Mouse (Mus musculus) midbrain, postnatal 0 days (tissue): ENCODE results near the gene Btn1a1. TPM values are rescaled to one million over a fixed set of nuclear protein-coding genes. Genes with fewer than 3 reads are reported as not detected.
A peak's percentile ranks its signal among the peaks of the same experiment; 100 is the strongest.

ENCODE experiments used
- ATAC-seq: fragments of 200-750 bp; cut with Nextera tagmentation; 2 replicates; pipeline ENCODE4 v1.8.0; 2017; ENCODE audit warnings: moderate number of reproducible peaks, mild to moderate bottlenecking, moderate TSS enrichment, moderate library complexity; ENCODE audit not compliant: low FRiP score
- DNase-seq: peaks from one replicate; pipeline ENCODE4 v3.0.0-alpha.2; 2015; ENCODE audit warnings: low spot score
- H3K27ac ChIP-seq: fragments of 300-500 bp; sonication (generic); 2 replicates; pipeline ENCODE4 v1.5.1; 2014; ENCODE audit warnings: low read depth, mild to moderate bottlenecking, low read length, mixed read lengths
- H3K27me3 ChIP-seq: fragments of 300-500 bp; sonication (generic); 2 replicates; pipeline ENCODE4 v1.6.1; 2014; ENCODE audit warnings: low read length, control low read depth, mixed read lengths; ENCODE audit not compliant: insufficient read depth
- H3K36me3 ChIP-seq: fragments of 300-500 bp; sonication (generic); 2 replicates; pipeline ENCODE4 v1.6.1; 2014; ENCODE audit warnings: low read length, control low read depth, mixed read lengths; ENCODE audit not compliant: insufficient read depth
- H3K4me1 ChIP-seq: fragments of 300-500 bp; sonication (generic); 2 replicates; pipeline ENCODE4 v1.6.1; 2014; ENCODE audit warnings: mild to moderate bottlenecking, control low read depth, antibody characterized with exemption, low read length, mixed read lengths; ENCODE audit not compliant: insufficient read depth
- H3K4me2 ChIP-seq: fragments of 300-500 bp; sonication (generic); 2 replicates; pipeline ENCODE4 v1.6.1; 2014; ENCODE audit warnings: low read depth, mild to moderate bottlenecking, low read length, mixed read lengths; ENCODE audit not compliant: poor library complexity, severe bottlenecking
- H3K4me3 ChIP-seq: fragments of 300-500 bp; sonication (generic); 2 replicates; pipeline ENCODE4 v1.5.1; 2014; ENCODE audit warnings: low read depth, mild to moderate bottlenecking, low read length, moderate library complexity
- H3K9ac ChIP-seq: fragments of 300-500 bp; sonication (generic); replicated peaks from 2 replicates; pipeline ENCODE4 v1.6.1; 2014; ENCODE audit warnings: mild to moderate bottlenecking, low read length, moderate library complexity, mixed read lengths; ENCODE audit not compliant: poor library complexity, severe bottlenecking
- H3K9me3 ChIP-seq: fragments of 300-500 bp; sonication (generic); 2 replicates; pipeline ENCODE4 v1.6.1; 2016; ENCODE audit warnings: low read length, control low read depth
- CTCF ChIP-seq: IDR thresholded peaks from 2 replicates; pipeline ENCODE4 v1.5.1; 2016; ENCODE audit warnings: antibody characterized with exemption, mild to moderate bottlenecking
- WGBS: fragments of 180-500 bp; shearing (Covaris S2); extraction: QIAGEN DNeasy Blood & Tissue Kit; methylation state at CpG from one replicate; pipeline ENCODE4 v1.1.7; 2014; 5-methylcytosine and 5-hydroxymethylcytosine counted together
- polyA plus RNA-seq: library from polyadenylated mRNA; unstranded; fragments of >200 nt; fragmentation: Nextera tagmentation; extraction: Ambion mirVana; gene quantifications from 2 replicates; pipeline ENCODE4 v1.2.1, GENCODE M21; 2015
- total RNA-seq: library from RNA; depleted of rRNA; stranded (reverse); fragments of >200 nt; gene quantifications from 2 replicates; pipeline ENCODE4 v1.2.3, GENCODE M21; 2014

The Btn1a1 gene
- total and polyA plus RNA-seq, 2 experiments from 2014 or later: 0.04 TPM; not detected in 1

GRCm38 (mm10) chr13:23444451-23444850, 21.2 kb downstream of the Btn1a1 start:
- no peak overlapping the region for H3K9ac ChIP-seq
- no peaks in the 10 kb centered on the region for H3K9me3 ChIP-seq
- H3K36me3 ChIP-seq: no peaks in the 10 kb centered on the region
- H3K4me3 ChIP-seq: peak overlapping the region; percentile 77
- ATAC-seq (no peak), DNase-seq (no peak)
- H3K27ac ChIP-seq: peak overlapping the region; percentile 26; the same call in 1 of the 2 replicates
- H3K27me3 ChIP-seq: no peaks in the 10 kb centered on the region
- no peak for TF ChIP-seq CTCF
- WGBS: 35% methylated on average over 5 of the region's 5 CpGs
- H3K4me2 ChIP-seq: peak overlapping the region; percentile 61
- H3K4me1 ChIP-seq: 0 out of 2 replicates have a peak, but pooled peaks cover 6% of the 10 kb centered on the region

- ATAC-seq (no peak), DNase-seq (no peak)
Observed at GRCm38 (mm10) chr13:23439901-23440300, 25.8 kb downstream of the Btn1a1 start.

GRCm38 (mm10) chr13:23438521-23438920, 27.2 kb downstream of the Btn1a1 start:
- peak; percentile 60; the same call in 1 of the 2 replicates for ATAC-seq
- DNase-seq: peak; percentile 68
- no peak for TF ChIP-seq CTCF
- H3K27ac ChIP-seq: no peak overlapping the region
- peak overlapping the region; percentile 44; the same call in 1 of the 2 replicates for H3K9ac ChIP-seq
- no peaks in the 10 kb centered on the region for H3K27me3 ChIP-seq
- peak overlapping the region; percentile 50 for H3K4me2 ChIP-seq
- under 1% methylated on average over 7 of the region's 7 CpGs for WGBS
- no peaks in the 10 kb centered on the region for H3K9me3 ChIP-seq
- H3K4me1 ChIP-seq: no peaks in the 10 kb centered on the region
- H3K4me3 ChIP-seq: peak overlapping the region; percentile 43
- H3K36me3 ChIP-seq: no peaks in the 10 kb centered on the region

More at GRCm38 (mm10) chr13:23439901-23440300, 25.8 kb downstream of the Btn1a1 start:
- Histone ChIP-seq H3K27me3 (no peaks in the 10 kb centered on the region), H3K9me3 (no peaks in the 10 kb centered on the region), H3K9ac (no peak overlapping the region), H3K27ac (no peak overlapping the region), H3K4me1 (0 out of 2 replicates have a peak, but pooled peaks cover 6% of the 10 kb centered on the region), H3K4me3 (no peak overlapping the region), H3K4me2 (no peak overlapping the region), H3K36me3 (no peaks in the 10 kb centered on the region)
- WGBS: 70% methylated on average over 10 of the region's 10 CpGs
- no peak for TF ChIP-seq CTCF

- peak overlapping the region; percentile 44; the same call in 1 of the 2 replicates for H3K9ac ChIP-seq
- peak overlapping the region; percentile 50 for H3K4me2 ChIP-seq
- peak; percentile 77 for ATAC-seq
- H3K9me3 ChIP-seq: no peaks in the 10 kb centered on the region
- H3K27me3 ChIP-seq: no peaks in the 10 kb centered on the region
- H3K4me3 ChIP-seq: peak overlapping the region; percentile 43
- under 1% methylated on average over 17 of the region's 17 CpGs for WGBS
- no peak for TF ChIP-seq CTCF
- no peaks in the 10 kb centered on the region for H3K36me3 ChIP-seq
- H3K4me1 ChIP-seq: no peaks in the 10 kb centered on the region
- DNase-seq: peak; percentile 89
- no peak overlapping the region for H3K27ac ChIP-seq
Observed at GRCm38 (mm10) chr13:23437908-23438307, 27.8 kb downstream of the Btn1a1 start.

- H3K4me2 ChIP-seq: peak overlapping the region; percentile 50
- no peaks in the 10 kb centered on the region for H3K9me3 ChIP-seq
- peak overlapping the region; percentile 37 for H3K9ac ChIP-seq
- peak overlapping the region; percentile 43 for H3K4me3 ChIP-seq
- H3K27ac ChIP-seq: no peak overlapping the region; the same call in 1 of the 2 replicates
- no peak for TF ChIP-seq CTCF
- H3K36me3 ChIP-seq: no peaks in the 10 kb centered on the region
- DNase-seq (peak; percentile 60), ATAC-seq (no peak)
- no peaks in the 10 kb centered on the region for H3K27me3 ChIP-seq
- no peaks in the 10 kb centered on the region for H3K4me1 ChIP-seq
- under 1% methylated on average over 32 of the region's 32 CpGs for whole genome bisulfite sequencing
Observed at GRCm38 (mm10) chr13:23436861-23437822, 28.6 kb downstream of the Btn1a1 start.

GRCm38 (mm10) chr13:23436231-23436661, 29.5 kb downstream of the Btn1a1 start:
- peak; percentile 70 for DNase-seq
- WGBS: 2% methylated on average over 11 of the region's 11 CpGs
- no peaks in the 10 kb centered on the region for H3K9me3 ChIP-seq
- no peaks in the 10 kb centered on the region for H3K4me1 ChIP-seq
- no peak overlapping the region for H3K9ac ChIP-seq
- peak overlapping the region; percentile 74 for H3K4me2 ChIP-seq
- no peaks in the 10 kb centered on the region for H3K36me3 ChIP-seq
- no peaks in the 10 kb centered on the region for H3K27me3 ChIP-seq
- H3K27ac ChIP-seq: no peak overlapping the region
- ATAC-seq: no peak
- peak overlapping the region; percentile 50 for H3K4me3 ChIP-seq
- TF ChIP-seq CTCF: no peak
